Mouse (Mus musculus): ENCODE results near the gene Ttll7.

The Ttll7 gene

GRCm38 (mm10) chr3:146851966-146852891 lies at the start of gene Ttll7:
Gene Ttll7 (plus strand): TSS chr3:146852367.
- DNase-seq (ENCODE audit: low spot score): peak; percentile 63

- no peak for DNase-seq (ENCODE audit: low spot score)
Observed at GRCm38 (mm10) chr3:146812041-146812878, 39.9 kb upstream of the Ttll7 start.

GRCm38 (mm10) chr3:146812901-146813393 lies 39.2 kb upstream of the Ttll7 start, which contains the start of gene Prkacb:
Gene Prkacb (minus strand): TSS chr3:146812990.
- peak; percentile 87 for DNase-seq (ENCODE audit: low spot score)

GRCm38 (mm10) chr3:146813624-146814023 lies 38.5 kb upstream of the Ttll7 start:
- no peak for DNase-seq (ENCODE audit: low spot score)

- DNase-seq (ENCODE audit: low spot score): no peak
Observed at GRCm38 (mm10) chr3:146820718-146821117, 31.4 kb upstream of the Ttll7 start.

GRCm38 (mm10) chr3:146842766-146843165 lies 9.4 kb upstream of the Ttll7 start:
- no peak for DNase-seq (ENCODE audit: low spot score)

- DNase-seq (ENCODE audit: low spot score): no peak
Observed at GRCm38 (mm10) chr3:146843470-146843869, 8.7 kb upstream of the Ttll7 start.

GRCm38 (mm10) chr3:146846237-146846636 lies 5.9 kb upstream of the Ttll7 start:
- DNase-seq (ENCODE audit: low spot score): no peak

GRCm38 (mm10) chr3:146848112-146848511 lies 4.1 kb upstream of the Ttll7 start:
- no peak for DNase-seq (ENCODE audit: low spot score)

- no peak for DNase-seq (ENCODE audit: low spot score)
Observed at GRCm38 (mm10) chr3:146849360-146849759, 2.8 kb upstream of the Ttll7 start.

- no peak for DNase-seq (ENCODE audit: low spot score)
Observed at GRCm38 (mm10) chr3:146854473-146855087, 2.4 kb downstream of the Ttll7 start.

- no peak for DNase-seq (ENCODE audit: low spot score)
Observed at GRCm38 (mm10) chr3:146857373-146857772, 5.2 kb downstream of the Ttll7 start.

- DNase-seq (ENCODE audit: low spot score): no peak
Observed at GRCm38 (mm10) chr3:146860308-146860707, 8.1 kb downstream of the Ttll7 start.

- DNase-seq (ENCODE audit: low spot score): no peak
Observed at GRCm38 (mm10) chr3:146866563-146866962, 14.4 kb downstream of the Ttll7 start.

- DNase-seq (ENCODE audit: low spot score): no peak
Observed at GRCm38 (mm10) chr3:146871954-146872353, 19.8 kb downstream of the Ttll7 start.

- no peak for DNase-seq (ENCODE audit: low spot score)
Observed at GRCm38 (mm10) chr3:146875929-146876328, 23.8 kb downstream of the Ttll7 start.

GRCm38 (mm10) chr3:146893931-146894330 lies 41.8 kb downstream of the Ttll7 start:
- no peak for DNase-seq (ENCODE audit: low spot score)

- DNase-seq (ENCODE audit: low spot score): no peak
Observed at GRCm38 (mm10) chr3:146896581-146896980, 44.4 kb downstream of the Ttll7 start.

GRCm38 (mm10) chr3:146900094-146900493 lies 47.9 kb downstream of the Ttll7 start:
- DNase-seq (ENCODE audit: low spot score): no peak

- no peak for DNase-seq (ENCODE audit: low spot score)
Observed at GRCm38 (mm10) chr3:146901729-146902128, 49.6 kb downstream of the Ttll7 start.

GRCm38 (mm10) chr3:146905606-146906005 lies 53.4 kb downstream of the Ttll7 start:
- no peak for DNase-seq (ENCODE audit: low spot score)

- DNase-seq (ENCODE audit: low spot score): no peak
Observed at GRCm38 (mm10) chr3:146908922-146909321, 56.8 kb downstream of the Ttll7 start.

Data from ovary, postnatal 10 days (tissue).